Mouse (Mus musculus) myocyte (in vitro differentiated cells): ENCODE measurements around the gene Gm21904. TPM values are rescaled to one million over a fixed set of nuclear protein-coding genes. Genes with fewer than 3 reads are reported as not detected.
"Not testable (repeated sequence)": the region's sequence is repeated elsewhere in the genome, so short reads cannot be mapped to it uniquely, and the experiment has no call there.

Experiments used
- H3K27me3 ChIP-seq: one replicate; pipeline ENCODE4 v1.6.1; 2011; ENCODE audit not compliant: control insufficient read depth, insufficient read depth, insufficient read length
- H3K36me3 ChIP-seq: one replicate; pipeline ENCODE4 v1.6.1; 2011; ENCODE audit not compliant: control insufficient read depth, insufficient read depth
- H3K4me2 ChIP-seq: one replicate; pipeline ENCODE4 v1.6.1; 2011; ENCODE audit warnings: low read depth, control low read depth
- H3K4me3 ChIP-seq: one replicate; pipeline ENCODE4 v1.5.1; 2011; ENCODE audit warnings: mild to moderate bottlenecking, control low read depth, moderate library complexity
- H3K79me2 ChIP-seq: one replicate; pipeline ENCODE4 v1.6.1; 2011; ENCODE audit not compliant: control insufficient read depth, insufficient read depth
- H3ac ChIP-seq: one replicate; pipeline ENCODE4 v1.6.1; 2011; ENCODE audit not compliant: control insufficient read depth, insufficient read length
- polyA plus RNA-seq: library from polyadenylated mRNA; unstranded; fragments of >200 nt; fragmentation: generic; extraction: Trizol; gene quantifications from one replicate; pipeline ENCODE4 v1.2.1, GENCODE M21; 2012; ENCODE audit warnings: missing spikeins

Gm21904 gene
- not detected for polyA plus RNA-seq

GRCm38 (mm10) chrY:17846166-17846565 is at the start of gene Gm21904:
Gene Gm21904 (minus strand): TSS chrY:17846266.
- not testable (repeated sequence) for H3K4me3 ChIP-seq, H3K4me2 ChIP-seq, H3K36me3 ChIP-seq, H3ac ChIP-seq, H3K79me2 ChIP-seq, H3K27me3 ChIP-seq

- H3K79me2 ChIP-seq, H3K4me3 ChIP-seq, H3ac ChIP-seq, H3K4me2 ChIP-seq, H3K36me3 ChIP-seq, H3K27me3 ChIP-seq: not testable (repeated sequence)
These were observed 28.4 kb upstream of the Gm21904 start, which contains the start of the genes Gm20772 and Gm20831 for GRCm38 (mm10) chrY:17874441-17874840. Gene Gm20772 (plus strand): TSS chrY:17874741. Gene Gm20831 (plus strand): TSS chrY:17874741.

Other genes with a start within 250 kb of the Gm21904 start
- not detected for gene Gm20772, start 28.5 kb upstream of the Gm21904 start, polyA plus RNA-seq
- not detected for gene Gm20831, start 28.5 kb upstream of the Gm21904 start, polyA plus RNA-seq
- not detected for gene Srsy, start 91.1 kb upstream of the Gm21904 start, polyA plus RNA-seq
- not detected for gene Gm21764, start 215.5 kb upstream of the Gm21904 start, polyA plus RNA-seq
- gene Ssty1, start 242.8 kb upstream of the Gm21904 start, polyA plus RNA-seq: not detected